Mouse (Mus musculus) heart, embryonic 10.5 days (tissue): ENCODE measurements around the gene Scarf1. TPM values are rescaled to one million over a fixed set of nuclear protein-coding genes. Genes with fewer than 3 reads are reported as not detected.

ENCODE experiments used
- DNase-seq: peaks from one replicate; pipeline ENCODE4 v3.0.0-alpha.2; 2017; ENCODE audit warnings: low spot score
- H3K27ac ChIP-seq: fragments of 300-500 bp; sonication (generic); 2 replicates; pipeline ENCODE4 v1.5.1; 2016; ENCODE audit warnings: mild to moderate bottlenecking
- H3K27me3 ChIP-seq: fragments of 300-500 bp; sonication (generic); 2 replicates; pipeline ENCODE4 v1.6.1; 2016; ENCODE audit warnings: mild to moderate bottlenecking; ENCODE audit not compliant: poor library complexity, insufficient read depth, severe bottlenecking
- H3K36me3 ChIP-seq: fragments of 300-500 bp; sonication (generic); 2 replicates; pipeline ENCODE4 v1.6.1; 2016; ENCODE audit warnings: mild to moderate bottlenecking, moderate library complexity
- H3K4me1 ChIP-seq: fragments of 300-500 bp; sonication (generic); 2 replicates; pipeline ENCODE4 v1.6.1; 2016; ENCODE audit warnings: mild to moderate bottlenecking
- H3K4me3 ChIP-seq: fragments of 300-500 bp; sonication (generic); 2 replicates; pipeline ENCODE4 v1.5.1; 2016; ENCODE audit warnings: mild to moderate bottlenecking, moderate library complexity
- H3K9me3 ChIP-seq: fragments of 300-500 bp; sonication (generic); 2 replicates; pipeline ENCODE4 v1.6.1; 2016; ENCODE audit warnings: mild to moderate bottlenecking, moderate library complexity
- WGBS: fragments of 180-500 bp; shearing (Covaris S2); methylation state at CpG from one replicate; pipeline ENCODE4 v1.1.7; 2016; 5-methylcytosine and 5-hydroxymethylcytosine counted together
- polyA plus RNA-seq: library from polyadenylated mRNA; unstranded; fragments of >200 nt; fragmentation: Nextera tagmentation; extraction: Ambion mirVana; gene quantifications from 2 replicates; pipeline ENCODE4 v1.2.1, GENCODE M21; 2016

Gene Scarf1
- polyA plus RNA-seq, 1 experiment from 2014 or later, result 13.6 TPM

DNA sequence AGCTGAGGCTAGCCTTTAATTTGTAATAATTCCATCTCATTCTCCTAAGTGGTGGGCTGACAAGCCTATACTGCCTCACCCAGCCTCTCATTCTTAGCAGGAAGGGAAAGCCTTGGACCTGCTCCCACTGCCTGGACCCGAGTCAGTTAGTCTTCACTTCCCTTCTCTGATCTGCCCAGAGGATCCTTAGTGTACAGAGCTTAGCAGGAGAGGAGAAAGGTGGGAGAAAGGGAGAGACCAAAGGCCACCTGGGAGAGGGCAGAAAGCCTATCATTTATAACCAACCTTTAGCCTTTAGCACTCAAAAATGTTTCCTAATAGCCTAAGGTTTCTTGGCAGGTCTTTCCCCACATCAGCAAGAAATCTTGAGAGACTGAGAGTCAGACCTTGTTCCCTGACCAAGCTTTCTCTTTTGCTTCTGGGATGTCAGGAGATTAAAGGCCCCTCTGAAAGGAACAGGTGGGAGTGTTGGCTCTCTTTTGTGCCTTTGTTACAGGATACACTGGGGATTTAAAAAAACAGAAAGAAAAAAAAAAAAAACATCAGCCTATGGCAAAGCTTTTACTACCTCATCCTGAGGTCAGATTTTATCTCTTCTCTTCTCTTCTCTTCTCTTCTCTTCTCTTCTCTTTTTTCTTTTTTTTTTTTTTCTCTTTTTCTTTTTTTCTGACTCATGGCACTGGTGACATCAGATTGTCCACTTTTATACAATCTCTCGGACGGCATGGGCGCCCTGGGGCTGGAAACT lies 21.1 kb downstream of the Scarf1 start:
- H3K4me3 ChIP-seq, result no peak overlapping the region
- DNase-seq, result no peak
- WGBS, result 34% methylated on average over 4 of the region's 4 CpGs
- H3K27ac ChIP-seq, result peak overlapping the region; percentile 49; the same call in 1 of the 2 replicates
- peaks cover 56% of the 10 kb centered on the region for H3K4me1 ChIP-seq
- H3K27me3 ChIP-seq, result peaks cover 9% of the 10 kb centered on the region; the same call in 1 of the 2 replicates
- H3K9me3 ChIP-seq, result no peaks in the 10 kb centered on the region
- H3K36me3 ChIP-seq, result no peaks in the 10 kb centered on the region

DNA sequence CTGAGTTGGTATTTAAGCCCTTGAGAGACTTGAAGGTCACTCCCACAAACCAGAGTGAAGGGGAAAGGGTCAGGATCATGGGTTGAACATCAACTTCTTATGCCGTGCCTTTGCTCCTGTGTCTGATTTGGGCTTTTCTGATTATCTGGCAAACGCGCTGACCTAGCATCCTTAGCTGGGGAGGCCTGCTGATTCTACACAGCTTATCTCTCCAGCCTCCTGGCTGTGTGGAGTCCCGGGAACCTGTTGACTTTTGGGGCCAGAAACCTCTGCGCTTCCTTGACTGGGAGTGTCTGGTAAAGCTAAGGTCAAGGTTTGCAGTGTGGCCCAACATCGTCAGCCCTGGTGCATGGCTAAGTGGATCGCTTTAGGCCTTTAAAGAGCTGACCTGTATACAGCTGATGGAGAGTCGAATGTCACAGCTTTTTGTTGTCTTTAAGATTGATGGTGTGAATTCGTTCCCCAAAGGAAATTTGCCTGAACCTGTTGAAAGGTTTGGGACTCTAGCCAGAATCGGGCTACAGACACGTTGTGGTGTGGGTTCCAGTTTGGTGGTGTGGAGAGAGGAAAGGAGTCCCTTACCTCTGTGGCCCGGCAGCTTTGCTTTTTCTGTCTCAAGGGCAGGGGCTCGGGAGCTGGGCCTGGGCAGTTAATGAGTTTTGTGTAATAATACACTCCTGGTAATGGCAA lies 21.9 kb downstream of the Scarf1 start:
- Histone ChIP-seq H3K36me3 (no peaks in the 10 kb centered on the region), H3K27me3 (peaks cover 9% of the 10 kb centered on the region; the same call in 1 of the 2 replicates), H3K4me3 (no peak overlapping the region), H3K9me3 (no peaks in the 10 kb centered on the region), H3K27ac (peak overlapping the region; percentile 12; the same call in 1 of the 2 replicates), H3K4me1 (peaks cover 58% of the 10 kb centered on the region)
- DNase-seq, result peak; percentile 79
- 29% methylated on average over 13 of the region's 13 CpGs for WGBS

DNA sequence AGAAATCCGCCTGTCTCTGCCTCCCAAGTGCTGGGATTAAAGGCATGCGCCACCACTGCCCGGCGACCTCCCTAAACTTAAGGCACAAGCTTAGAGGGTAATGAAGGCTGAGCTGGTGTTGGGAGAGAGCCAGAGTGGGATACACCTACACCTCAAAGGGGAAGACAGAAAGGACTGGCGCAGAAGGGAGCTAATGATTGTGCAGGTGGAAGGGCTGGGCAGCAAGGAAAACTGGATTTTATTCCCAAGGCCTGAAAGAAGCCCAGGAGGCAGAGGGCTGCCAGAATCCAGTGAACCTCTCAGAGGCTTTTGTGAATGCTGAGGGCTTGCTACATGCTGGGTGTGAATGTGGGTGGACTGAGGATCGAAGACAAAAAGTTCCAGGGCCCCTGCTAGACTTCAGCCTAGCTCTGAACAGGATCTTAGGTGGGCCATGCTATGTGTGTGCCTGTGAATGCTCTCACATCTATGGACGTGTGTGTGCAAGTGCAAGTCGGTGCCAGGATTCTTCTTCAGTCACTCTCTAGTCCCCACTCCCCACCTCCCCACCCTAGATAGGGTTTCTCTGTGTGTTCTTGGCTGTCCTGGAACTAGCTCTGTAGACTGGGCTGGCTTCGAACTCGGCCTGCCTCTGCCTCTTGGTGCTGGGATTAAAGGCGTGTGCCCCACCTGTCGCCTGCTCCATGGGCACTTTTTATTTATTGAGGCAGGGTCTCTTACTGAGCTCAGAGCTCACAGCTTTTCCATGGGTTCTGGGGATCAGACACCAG lies 23.1 kb downstream of the Scarf1 start:
- Histone ChIP-seq H3K4me1 (peaks cover 63% of the 10 kb centered on the region), H3K4me3 (no peak overlapping the region), H3K27ac (no peak overlapping the region), H3K36me3 (no peaks in the 10 kb centered on the region), H3K27me3 (peaks cover 9% of the 10 kb centered on the region; the same call in 1 of the 2 replicates), H3K9me3 (no peaks in the 10 kb centered on the region)
- WGBS, result 87% methylated on average over 12 of the region's 12 CpGs
- no peak for DNase-seq

DNA sequence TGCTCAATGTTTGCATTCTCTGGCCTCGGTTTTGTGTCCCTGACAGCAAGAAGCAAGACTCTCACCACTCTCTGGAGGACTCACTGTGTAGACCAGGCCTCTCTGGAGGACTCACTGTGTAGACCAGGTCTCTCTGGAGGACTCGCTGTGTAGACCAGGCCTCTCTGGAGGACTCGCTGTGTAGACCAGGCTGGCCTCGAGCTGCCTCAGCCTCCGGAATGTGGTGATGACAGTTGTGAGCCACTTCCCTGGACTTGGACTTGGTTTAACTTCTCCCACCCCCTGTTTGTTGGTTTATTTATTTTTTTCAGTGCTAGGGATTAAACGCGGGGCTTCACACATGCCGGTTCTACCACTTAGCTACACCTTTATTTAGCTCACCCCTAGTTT lies 23.7 kb downstream of the Scarf1 start:
- WGBS, result 79% methylated on average over 8 of the region's 8 CpGs

DNA sequence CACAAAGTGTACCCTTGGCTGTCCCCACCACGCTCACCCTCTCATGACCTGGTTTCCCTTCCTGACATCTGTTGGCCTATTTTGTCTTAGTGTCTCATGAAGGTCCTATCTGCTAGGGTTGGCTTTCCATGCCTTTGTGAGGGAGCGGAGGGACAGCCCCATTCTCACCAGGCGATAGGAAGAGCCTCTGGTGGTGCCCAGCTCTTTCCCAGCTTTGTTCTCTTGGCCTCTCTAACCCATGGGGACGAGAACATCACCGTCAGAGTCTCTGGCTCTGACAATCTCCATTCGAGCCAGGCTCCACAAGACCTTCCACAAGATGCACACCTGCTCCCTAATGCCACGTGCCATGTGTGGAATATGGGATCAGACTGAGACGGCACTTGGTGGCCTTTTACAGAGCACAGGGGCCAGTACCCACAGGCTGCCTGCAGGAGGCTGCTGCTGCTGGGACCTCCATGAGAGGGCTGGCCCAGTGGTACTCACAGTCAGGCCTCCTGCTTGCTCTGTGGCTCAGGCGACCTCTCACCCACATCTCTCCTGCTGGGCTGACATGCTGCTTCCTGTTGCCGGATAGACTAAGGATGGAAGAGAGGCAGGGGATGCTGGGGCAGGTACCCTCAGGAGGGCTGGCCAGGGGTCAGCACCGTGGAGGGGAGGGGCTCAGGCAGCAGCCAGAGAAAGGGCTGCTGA lies 24.3 kb downstream of the Scarf1 start:
- WGBS, result 45% methylated on average over 11 of the region's 11 CpGs
- H3K36me3 ChIP-seq, result no peaks in the 10 kb centered on the region
- H3K27ac ChIP-seq, result peak overlapping the region; percentile 83
- H3K4me3 ChIP-seq, result no peak overlapping the region
- H3K27me3 ChIP-seq, result peaks cover 9% of the 10 kb centered on the region; the same call in 1 of the 2 replicates
- DNase-seq, result no peak
- no peaks in the 10 kb centered on the region for H3K9me3 ChIP-seq
- peaks cover 59% of the 10 kb centered on the region for H3K4me1 ChIP-seq

More for the DNA sequence above, 23.7 kb downstream of the Scarf1 start:
- no peak for DNase-seq
- Histone ChIP-seq H3K27ac (peak overlapping the region; percentile 83; the same call in 1 of the 2 replicates), H3K9me3 (no peaks in the 10 kb centered on the region), H3K4me3 (no peak overlapping the region), H3K27me3 (peaks cover 9% of the 10 kb centered on the region; the same call in 1 of the 2 replicates), H3K4me1 (peaks cover 59% of the 10 kb centered on the region), H3K36me3 (no peaks in the 10 kb centered on the region)

DNA sequence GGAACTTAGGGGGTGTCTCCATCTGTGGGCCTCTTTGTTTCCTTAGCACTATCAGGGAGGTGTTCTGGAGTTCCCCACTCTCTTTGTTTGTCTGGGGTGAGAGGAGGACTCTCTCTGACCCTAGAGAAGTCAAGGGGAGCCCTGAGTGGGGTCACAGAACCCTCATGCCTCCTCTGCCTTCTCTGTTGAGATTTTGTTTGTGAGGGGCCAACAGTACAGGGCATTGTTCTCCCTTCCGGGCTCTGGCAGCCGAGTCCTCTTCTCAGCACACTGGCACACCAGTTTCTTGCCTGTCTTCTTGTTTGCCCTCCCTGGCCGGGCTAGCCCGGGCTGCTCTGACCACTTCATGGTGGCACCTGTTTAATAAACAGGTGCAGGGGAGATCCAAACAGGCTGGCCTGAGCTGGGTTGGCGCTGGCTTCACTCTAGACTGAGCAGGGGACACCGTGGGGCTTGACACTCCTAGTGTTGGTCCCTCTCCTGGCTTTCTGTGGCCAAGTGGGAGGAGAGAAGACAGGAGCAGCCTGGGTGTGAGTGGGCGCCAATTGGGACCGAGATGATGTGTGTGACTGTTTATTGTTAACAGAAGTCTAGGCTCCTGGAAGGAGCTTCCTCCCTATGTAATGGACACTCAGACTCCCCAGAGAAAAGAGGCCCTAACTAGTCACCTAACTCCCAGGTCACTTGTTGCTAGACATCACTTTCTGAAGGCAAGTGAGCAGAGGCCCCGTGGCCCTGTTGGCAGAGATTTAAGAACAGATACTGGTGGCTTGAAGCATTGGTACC lies 25.0 kb downstream of the Scarf1 start:
- peaks cover 55% of the 10 kb centered on the region for H3K4me1 ChIP-seq
- H3K36me3 ChIP-seq, result no peaks in the 10 kb centered on the region
- WGBS, result 68% methylated on average over 9 of the region's 9 CpGs
- no peak for DNase-seq
- H3K4me3 ChIP-seq, result no peak overlapping the region
- H3K9me3 ChIP-seq, result no peaks in the 10 kb centered on the region
- peak overlapping the region; percentile 83 for H3K27ac ChIP-seq
- H3K27me3 ChIP-seq, result peaks cover 6% of the 10 kb centered on the region; the same call in 1 of the 2 replicates

DNA sequence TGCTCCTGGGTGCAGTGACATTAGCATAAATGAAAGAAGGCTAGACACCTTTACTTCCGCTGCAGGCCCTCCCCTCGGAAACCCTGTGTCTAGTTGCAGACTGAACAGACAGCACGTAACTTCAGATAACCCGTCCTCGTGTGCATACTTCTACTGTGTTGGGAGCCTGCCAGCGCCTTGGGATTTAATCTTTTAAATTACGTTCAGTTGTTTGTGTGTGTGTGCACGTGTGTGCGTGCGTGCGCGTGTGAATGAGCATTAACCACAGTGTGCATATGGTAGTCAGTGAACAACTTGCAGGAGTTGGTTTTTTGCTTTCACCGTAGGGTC lies 25.6 kb downstream of the Scarf1 start:
- Histone ChIP-seq H3K36me3 (no peaks in the 10 kb centered on the region), H3K4me1 (peaks cover 55% of the 10 kb centered on the region), H3K27ac (no peak overlapping the region)

DNA sequence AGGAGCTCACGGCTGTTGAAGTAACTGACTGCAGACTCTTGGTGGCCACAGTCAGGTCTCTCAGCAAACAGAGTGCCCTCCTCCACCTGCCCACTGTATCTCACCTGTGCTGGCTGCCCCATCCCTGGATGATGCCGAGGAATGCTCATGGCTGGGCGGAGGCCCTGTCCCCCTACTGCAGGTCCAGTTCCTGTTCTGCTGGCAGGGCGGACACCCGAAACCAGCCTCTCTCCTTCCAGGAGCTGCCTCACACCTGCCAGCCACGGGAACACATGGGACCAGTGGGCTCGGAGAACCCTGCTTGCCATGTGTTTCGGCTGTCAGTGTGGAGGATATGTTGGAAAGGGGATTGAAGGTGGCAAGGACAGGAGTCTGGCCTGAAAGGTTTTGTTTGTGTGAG lies 26.9 kb downstream of the Scarf1 start:
- no peak for DNase-seq
- H3K9me3 ChIP-seq, result no peaks in the 10 kb centered on the region
- peaks cover 56% of the 10 kb centered on the region for H3K4me1 ChIP-seq
- H3K4me3 ChIP-seq, result no peak overlapping the region
- peaks cover 6% of the 10 kb centered on the region; the same call in 1 of the 2 replicates for H3K27me3 ChIP-seq
- peak overlapping the region; percentile 29; the same call in 1 of the 2 replicates for H3K27ac ChIP-seq
- 78% methylated on average over 8 of the region's 8 CpGs for WGBS
- H3K36me3 ChIP-seq, result peaks cover 4% of the 10 kb centered on the region; the same call in 1 of the 2 replicates

More for the DNA sequence above, 25.6 kb downstream of the Scarf1 start:
- DNase-seq, result no peak
- WGBS, result 86% methylated on average over 13 of the region's 13 CpGs
- H3K4me3 ChIP-seq, result no peak overlapping the region
- H3K9me3 ChIP-seq, result no peaks in the 10 kb centered on the region
- peaks cover 6% of the 10 kb centered on the region; the same call in 1 of the 2 replicates for H3K27me3 ChIP-seq

DNA sequence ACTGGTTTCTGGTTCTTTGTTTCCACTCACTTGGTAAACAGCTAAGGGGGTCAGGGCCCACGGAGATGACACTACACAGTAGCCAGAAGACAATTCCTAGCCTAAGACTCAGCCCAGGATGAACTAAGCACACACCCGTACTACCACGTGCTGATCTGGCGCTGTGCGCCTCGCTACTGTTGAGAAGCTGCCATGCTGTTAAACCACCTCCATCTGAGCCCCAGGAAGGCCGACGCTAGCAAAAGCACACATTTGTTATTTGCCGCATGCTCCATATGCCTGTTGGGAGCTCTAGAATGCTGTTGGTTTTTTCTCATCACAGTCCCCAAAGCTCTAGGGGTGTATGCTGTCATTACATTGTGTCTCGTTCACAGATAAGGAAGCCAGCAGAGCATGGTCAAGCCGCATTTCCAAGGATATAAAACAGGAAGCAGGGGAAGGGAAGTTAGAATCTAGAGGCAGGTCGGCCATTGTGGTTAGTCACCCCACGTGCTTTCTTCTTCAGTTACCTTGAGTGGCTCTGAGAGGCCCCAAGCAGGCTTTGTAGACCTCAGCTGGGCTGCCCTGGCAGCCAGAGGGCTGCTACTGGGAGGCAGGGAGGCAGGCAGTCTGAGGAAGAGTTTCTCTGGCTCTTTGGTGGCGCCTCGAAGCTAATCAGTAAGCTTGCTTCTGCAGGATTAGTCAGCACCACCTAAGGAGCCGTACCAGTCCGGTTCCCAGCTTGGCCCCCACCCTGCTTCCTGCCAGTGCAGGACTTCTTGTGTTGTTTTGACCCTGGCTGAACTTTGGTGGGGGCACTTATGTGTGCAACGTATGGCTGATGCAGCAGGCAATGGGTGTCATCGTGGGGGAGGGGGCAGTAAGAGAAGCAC lies 27.6 kb downstream of the Scarf1 start:
- Histone ChIP-seq H3K36me3 (peaks cover 4% of the 10 kb centered on the region; the same call in 1 of the 2 replicates), H3K27me3 (peaks cover 6% of the 10 kb centered on the region; the same call in 1 of the 2 replicates), H3K4me3 (no peak overlapping the region), H3K9me3 (no peaks in the 10 kb centered on the region), H3K4me1 (peaks cover 57% of the 10 kb centered on the region), H3K27ac (peak overlapping the region; percentile 80)
- DNase-seq, result no peak
- WGBS, result 60% methylated on average over 19 of the region's 19 CpGs

DNA sequence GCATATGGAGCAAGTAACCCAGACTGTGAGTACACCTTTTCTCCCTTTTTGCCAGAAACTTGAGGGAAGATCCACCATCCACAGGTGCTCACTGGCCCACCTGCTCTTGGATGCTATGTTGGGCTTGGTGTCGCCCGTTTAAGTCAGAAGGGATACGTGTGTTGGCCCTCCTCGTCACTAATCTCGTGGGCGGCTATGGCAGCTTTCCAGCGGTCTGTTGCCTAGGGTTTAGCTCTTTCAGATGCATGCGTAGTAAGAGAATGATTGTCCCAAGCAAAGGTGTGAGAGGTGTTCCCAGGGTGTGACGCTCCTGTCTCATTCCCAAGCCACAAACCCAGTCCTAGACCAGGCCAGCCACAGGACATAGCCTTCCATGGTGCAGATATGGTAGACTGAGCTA lies 31.4 kb downstream of the Scarf1 start:
- H3K4me3 ChIP-seq, result no peak overlapping the region

DNA sequence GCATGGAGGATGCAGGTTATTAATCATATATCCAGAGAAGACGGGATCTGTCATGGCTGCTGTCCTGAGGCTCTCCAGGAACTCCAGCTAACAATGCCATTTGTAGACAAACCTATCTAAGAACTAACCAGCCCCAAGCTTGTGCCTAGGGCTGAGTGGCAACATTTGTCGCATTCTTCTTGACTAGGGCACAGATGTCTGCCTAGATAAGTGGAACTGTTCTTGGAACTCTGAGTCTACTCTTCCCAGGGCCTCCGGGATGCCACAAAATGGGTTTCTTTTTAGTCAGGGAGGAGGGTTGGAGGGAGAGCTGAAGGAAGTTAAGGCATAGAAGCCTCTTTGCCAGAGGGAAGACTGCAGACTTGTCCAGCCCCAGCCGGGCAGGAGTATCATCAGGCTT lies 32.7 kb downstream of the Scarf1 start:
- peaks cover 4% of the 10 kb centered on the region; the same call in 1 of the 2 replicates for H3K36me3 ChIP-seq
- peaks cover 50% of the 10 kb centered on the region for H3K4me1 ChIP-seq
- no peak overlapping the region for H3K4me3 ChIP-seq
- H3K27me3 ChIP-seq, result no peaks in the 10 kb centered on the region
- DNase-seq, result no peak
- no peaks in the 10 kb centered on the region for H3K9me3 ChIP-seq
- 0 out of 2 replicates have a peak overlapping the region, but pooled peaks have one; percentile 23 for H3K27ac ChIP-seq
- 60% methylated on average over 4 of the region's 4 CpGs for WGBS

More for the DNA sequence above, 31.4 kb downstream of the Scarf1 start:
- no peaks in the 10 kb centered on the region for H3K27me3 ChIP-seq
- H3K9me3 ChIP-seq, result no peaks in the 10 kb centered on the region
- peaks cover 4% of the 10 kb centered on the region; the same call in 1 of the 2 replicates for H3K36me3 ChIP-seq
- H3K4me1 ChIP-seq, result peaks cover 47% of the 10 kb centered on the region
- WGBS, result 89% methylated on average over 9 of the region's 9 CpGs
- H3K27ac ChIP-seq, result no peak overlapping the region
- no peak for DNase-seq
